25 mouse cellular contexts compared by ENCODE assay signal in genomic region chr6:19264075-19264819, GRCm38 (mm10).
DNase-seq lines count a peak whose midpoint lies in the region; ATAC-seq lines count a peak whose summit lies in the region.
"Had no signal": no experiment of that assay in that cellular context is flagged by ENCODE, and none has a peak within 500 bp of the region (broad histone marks: within the 10 kb centered on the region; RNA-seq: fewer than 3 reads in every experiment).

No protein-coding gene starts in this region.

- no peaks in the 10 kb centered on the region for H3K36me3 ChIP-seq in neural tube, embryonic 13.5 days
- no peaks in the 10 kb centered on the region for H3K36me3 ChIP-seq in neural tube, embryonic 14.5 days (ENCODE audit: control insufficient read depth, insufficient read depth, low read length)
- H3K36me3 ChIP-seq: embryonic facial prominence, embryonic 15.5 days; forebrain, embryonic 10.5 days; forebrain, embryonic 15.5 days; G1E; heart, embryonic 10.5 days; hindbrain, embryonic 12.5 days had no signal

- peak overlapping the region; percentile 18; the same call in 1 of the 2 replicates for H3K27ac ChIP-seq in neural tube, embryonic 13.5 days (replicated peaks)
- no peak overlapping the region for H3K27ac ChIP-seq in neural tube, embryonic 14.5 days (ENCODE audit: low read depth, low read length)
- H3K27ac ChIP-seq: embryonic facial prominence, embryonic 15.5 days; forebrain, embryonic 10.5 days; forebrain, embryonic 15.5 days; heart, embryonic 10.5 days; hindbrain, embryonic 12.5 days had no signal

- ATAC-seq in neural tube, embryonic 13.5 days (ENCODE audit: low read depth): peak; percentile 43
- ATAC-seq in neural tube, embryonic 14.5 days (ENCODE audit: low read depth): peak; percentile 70
- ATAC-seq: CD4-positive, CD25-positive, alpha-beta regulatory T cell, adult 4 months; forebrain, embryonic 15.5 days; hindbrain, embryonic 16.5 days had no signal

- peak; percentile 1 for DNase-seq in embryo, embryonic 10.5 days (ENCODE audit: low spot score)
- no peak for DNase-seq in embryo, embryonic 9.5 days (ENCODE audit: extremely low spot score)
- no peak for DNase-seq in neural tube, embryonic 10.5 days (ENCODE audit: extremely low spot score, low spot score)
- DNase-seq in layer of hippocampus, postnatal 36 days: no peak
- DNase-seq in thymus, postnatal 0 days (ENCODE audit: low spot score): no peak
- DNase-seq: adrenal gland, adult 8-10 months; adrenal gland, postnatal 36 days; B cell, adult 2 months; cerebellum, adult 8-10 months; cerebellum, postnatal 14 days; gastrocnemius, postnatal 10 days; heart, adult 18-20 months; heart, postnatal 10 days; heart, postnatal 4 days had no signal

- H3K9ac ChIP-seq in neural tube, embryonic 13.5 days: no peak overlapping the region
- no peak overlapping the region for H3K9ac ChIP-seq in neural tube, embryonic 14.5 days (replicated peaks; ENCODE audit: low read depth, low read length)
- H3K9ac ChIP-seq: embryonic facial prominence, embryonic 15.5 days; forebrain, embryonic 15.5 days; hindbrain, embryonic 12.5 days had no signal

- H3K4me3 ChIP-seq in neural tube, embryonic 13.5 days: no peak overlapping the region
- H3K4me3 ChIP-seq in neural tube, embryonic 14.5 days (ENCODE audit: low read depth, low read length): no peak overlapping the region
- H3K4me3 ChIP-seq: embryonic facial prominence, embryonic 15.5 days; erythroblast, embryonic 14.5 days; forebrain, embryonic 10.5 days; forebrain, embryonic 15.5 days; heart, embryonic 10.5 days; hindbrain, embryonic 12.5 days had no signal

- H3K4me1 ChIP-seq in neural tube, embryonic 13.5 days (replicated peaks): peaks cover 4% of the 10 kb centered on the region; the same call in 1 of the 2 replicates
- no peaks in the 10 kb centered on the region for H3K4me1 ChIP-seq in neural tube, embryonic 14.5 days (ENCODE audit: control insufficient read depth, insufficient read depth, low read length)
- H3K4me1 ChIP-seq: embryonic facial prominence, embryonic 15.5 days; forebrain, embryonic 10.5 days; forebrain, embryonic 15.5 days; heart, embryonic 10.5 days; hindbrain, embryonic 12.5 days had no signal

- H3K27me3 ChIP-seq in neural tube, embryonic 13.5 days: no peaks in the 10 kb centered on the region
- no peaks in the 10 kb centered on the region for H3K27me3 ChIP-seq in neural tube, embryonic 14.5 days (ENCODE audit: control insufficient read depth, insufficient read depth, low read length)
- H3K27me3 ChIP-seq: embryonic facial prominence, embryonic 15.5 days; forebrain, embryonic 15.5 days; hindbrain, embryonic 12.5 days had no signal

- no peak overlapping the region for H3K4me2 ChIP-seq in neural tube, embryonic 13.5 days
- H3K4me2 ChIP-seq in neural tube, embryonic 14.5 days (ENCODE audit: low read depth, low read length): no peak overlapping the region
- H3K4me2 ChIP-seq: embryonic facial prominence, embryonic 15.5 days; forebrain, embryonic 15.5 days; hindbrain, embryonic 12.5 days had no signal

- 50% methylated on average over 5 of the region's 5 CpGs for WGBS in neural tube, embryonic 13.5 days
- WGBS in neural tube, embryonic 14.5 days: 53% methylated on average over 5 of the region's 5 CpGs

- H3K9me3 ChIP-seq in neural tube, embryonic 13.5 days: no peaks in the 10 kb centered on the region
- no peaks in the 10 kb centered on the region for H3K9me3 ChIP-seq in neural tube, embryonic 14.5 days (ENCODE audit: control insufficient read depth, low read length)
- H3K9me3 ChIP-seq: embryonic facial prominence, embryonic 15.5 days; forebrain, embryonic 10.5 days; forebrain, embryonic 15.5 days; G1E; heart, embryonic 10.5 days; hindbrain, embryonic 12.5 days had no signal
